Mouse (Mus musculus): ENCODE data around the gene Mmd2.

The Mmd2 gene

GRCm38 (mm10) chr5:142547066-142547465, 61.5 kb downstream of the Mmd2 start:
- no peak for DNase-seq (ENCODE audit: low read depth, low spot score)

- no peak for DNase-seq (ENCODE audit: low read depth, low spot score)
These were observed 62.3 kb downstream of the Mmd2 start for GRCm38 (mm10) chr5:142546344-142546743.

DNA sequence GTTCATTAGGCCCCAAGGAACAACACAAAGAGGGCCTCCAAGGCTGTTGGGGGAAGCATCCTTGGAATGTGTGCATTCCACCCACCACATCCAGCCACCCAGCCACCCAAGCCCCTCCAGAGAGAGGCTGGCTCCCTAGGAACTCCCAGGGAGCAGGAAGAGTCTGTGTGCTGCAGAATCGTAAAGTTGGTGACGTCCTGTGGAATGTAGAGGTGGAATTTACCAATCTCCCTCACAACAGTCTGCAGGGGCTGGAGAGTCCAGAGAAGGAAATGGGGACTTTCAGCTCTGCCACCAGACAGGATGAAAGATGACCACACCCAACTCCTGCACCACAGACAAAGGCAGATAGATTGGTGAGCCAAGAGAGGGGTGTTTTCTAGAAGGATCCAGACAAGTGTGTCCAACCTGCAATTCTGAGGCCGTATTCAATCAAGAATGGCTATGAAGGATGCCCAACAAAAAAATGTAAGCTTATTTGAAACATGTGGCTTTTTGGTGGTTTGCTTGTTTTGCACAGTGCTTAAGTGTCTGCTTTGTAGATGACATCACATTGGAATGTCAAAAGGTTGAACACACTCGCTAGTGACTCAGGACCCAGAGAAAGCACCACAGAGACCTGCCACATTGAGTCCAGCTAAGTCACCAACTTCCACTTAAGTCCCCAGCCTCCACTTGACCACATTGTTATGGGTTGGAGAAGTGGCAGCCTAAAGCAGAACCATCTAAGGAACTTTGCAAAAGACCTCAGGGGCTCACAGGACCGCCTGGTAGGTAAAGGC, 63.4 kb downstream of the Mmd2 start:
- no peak for DNase-seq (ENCODE audit: low read depth, low spot score)

- DNase-seq (ENCODE audit: low read depth, low spot score): no peak
These were observed 71.3 kb downstream of the Mmd2 start for GRCm38 (mm10) chr5:142537286-142537685.

DNA sequence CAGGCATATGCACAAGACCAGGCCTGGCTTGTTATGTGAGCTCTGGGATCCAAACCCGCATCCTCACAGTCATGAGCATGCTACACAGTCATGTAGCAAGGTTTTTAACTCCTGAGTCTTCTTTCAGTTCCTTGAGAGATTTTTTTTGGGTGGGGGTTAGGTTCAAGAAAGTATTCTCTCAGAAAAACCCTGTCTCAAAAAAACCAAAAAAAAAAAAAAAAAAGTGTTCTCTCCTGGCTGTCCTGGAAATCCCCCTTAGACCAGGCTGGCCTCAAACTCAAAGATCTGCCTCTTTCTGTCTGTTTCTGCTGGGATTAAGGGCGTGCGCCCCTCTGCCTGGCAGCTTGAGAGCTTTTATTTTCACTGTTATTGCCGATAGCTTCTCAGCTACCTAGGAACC, 73.2 kb downstream of the Mmd2 start:
- DNase-seq (ENCODE audit: low read depth, low spot score): no peak

- no peak for DNase-seq (ENCODE audit: low read depth, low spot score)
These were observed 78.7 kb downstream of the Mmd2 start, which contains the start of gene Papolb for GRCm38 (mm10) chr5:142529915-142530314. TSS of gene Papolb (minus strand) at chr5:142530076.

DNA sequence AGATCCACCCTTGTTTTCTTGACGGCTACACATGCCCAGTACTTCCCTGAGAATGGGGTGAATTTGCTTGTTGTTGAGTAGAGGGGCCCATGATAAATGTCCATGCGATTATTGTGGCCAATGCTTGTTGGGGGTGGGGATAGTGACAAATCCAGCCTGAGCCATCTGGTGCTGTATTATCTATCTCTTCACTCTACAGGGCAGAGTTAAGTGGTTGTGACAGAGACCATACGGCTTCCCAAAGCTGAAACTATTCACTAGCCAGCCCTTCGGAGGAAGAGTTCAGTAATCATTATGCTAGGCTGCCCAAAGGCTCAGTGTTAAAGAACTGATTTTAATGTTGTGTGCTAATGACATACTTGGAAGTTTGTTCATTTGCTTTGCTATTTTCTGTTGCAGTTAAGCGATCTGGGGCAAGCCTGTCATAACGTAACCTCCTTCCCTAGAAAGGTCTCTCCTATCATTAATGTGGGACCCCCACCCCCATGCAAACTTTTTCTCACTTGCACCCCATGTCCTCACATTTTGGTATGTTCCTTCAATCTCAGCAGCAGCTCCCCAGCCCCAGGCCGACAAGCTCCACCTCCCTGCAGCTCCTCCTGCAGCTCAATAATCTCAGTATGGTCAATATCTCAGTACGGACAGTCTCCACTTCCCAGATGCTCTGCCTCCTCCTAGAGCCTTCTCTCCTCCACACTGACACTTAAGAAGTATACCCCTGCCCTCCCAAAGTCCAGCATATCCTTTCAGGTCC, 83.7 kb downstream of the Mmd2 start:
- DNase-seq (ENCODE audit: low read depth, low spot score): peak; percentile 58

- DNase-seq (ENCODE audit: low read depth, low spot score): no peak
These were observed 87.3 kb downstream of the Mmd2 start for GRCm38 (mm10) chr5:142521195-142521866.

- DNase-seq (ENCODE audit: low read depth, low spot score): no peak
These were observed 88.2 kb downstream of the Mmd2 start for GRCm38 (mm10) chr5:142520360-142520759.

- DNase-seq (ENCODE audit: low read depth, low spot score): peak; percentile 66
These were observed 89.6 kb downstream of the Mmd2 start for GRCm38 (mm10) chr5:142518973-142519372.
